Mouse (Mus musculus): Measurements from ENCODE around the gene Gga1. TPM values are rescaled to one million over a fixed set of nuclear protein-coding genes. Genes with fewer than 3 reads are reported as not detected.
"Not testable (repeated sequence)": the region's sequence is repeated elsewhere in the genome, so short reads cannot be mapped to it uniquely, and the experiment has no call there.

Gga1 gene
- polyA plus RNA-seq, 1 experiment from 2014 or later, result 19.6 TPM

GRCm38 (mm10) chr15:78843581-78844469 lies 33.2 kb upstream of the Gga1 start:
- Histone ChIP-seq H3K36me3 (ENCODE audit: control insufficient read depth, insufficient read depth) (no peaks in the 10 kb centered on the region), H3K9ac (ENCODE audit: low read depth, low read length) (peak overlapping the region; percentile 61), H3K4me1 (ENCODE audit: control insufficient read depth, low read depth, low read length) (peaks cover 17% of the 10 kb centered on the region), H3K4me3 (ENCODE audit: low read depth, low read length) (peak overlapping the region; percentile 59), H3K9me3 (replicated peaks; ENCODE audit: control insufficient read depth, low read length) (no peaks in the 10 kb centered on the region), H3K4me2 (ENCODE audit: low read depth, low read length) (peak overlapping the region; percentile 28), H3K27me3 (ENCODE audit: control insufficient read depth, insufficient read depth, low read depth, low read length) (peaks cover 49% of the 10 kb centered on the region), H3K27ac (ENCODE audit: low read length) (peak overlapping the region; percentile 81; the same call in 1 of the 2 replicates)
- 17% methylated on average over 21 of the region's 21 CpGs for WGBS (ENCODE audit: insufficient replicate concordance)
- ATAC-seq (ENCODE audit: low read depth), result no peak

GRCm38 (mm10) chr15:78844791-78845190 lies 32.2 kb upstream of the Gga1 start:
- peaks cover 17% of the 10 kb centered on the region for H3K4me1 ChIP-seq (ENCODE audit: control insufficient read depth, low read depth, low read length)
- no peak overlapping the region for H3K4me3 ChIP-seq (ENCODE audit: low read depth, low read length)
- no peaks in the 10 kb centered on the region for H3K36me3 ChIP-seq (ENCODE audit: control insufficient read depth, insufficient read depth)

GRCm38 (mm10) chr15:78845321-78845720 lies 31.7 kb upstream of the Gga1 start:
- H3K4me3 ChIP-seq (ENCODE audit: low read depth, low read length), result no peak overlapping the region
- H3K9ac ChIP-seq (ENCODE audit: low read depth, low read length), result no peak overlapping the region
- H3K4me1 ChIP-seq (ENCODE audit: control insufficient read depth, low read depth, low read length), result peaks cover 17% of the 10 kb centered on the region
- no peak for ATAC-seq (ENCODE audit: low read depth)
- H3K27ac ChIP-seq (ENCODE audit: low read length), result peak overlapping the region; percentile 15; the same call in 1 of the 2 replicates
- peak overlapping the region; percentile 25; the same call in 1 of the 2 replicates for H3K4me2 ChIP-seq (ENCODE audit: low read depth, low read length)
- H3K9me3 ChIP-seq (replicated peaks; ENCODE audit: control insufficient read depth, low read length), result no peaks in the 10 kb centered on the region
- no peaks in the 10 kb centered on the region for H3K36me3 ChIP-seq (ENCODE audit: control insufficient read depth, insufficient read depth)
- WGBS (ENCODE audit: insufficient replicate concordance), result 57% methylated on average over 11 of the region's 11 CpGs
- H3K27me3 ChIP-seq (ENCODE audit: control insufficient read depth, insufficient read depth, low read depth, low read length), result peaks cover 51% of the 10 kb centered on the region

More at GRCm38 (mm10) chr15:78844791-78845190, 32.2 kb upstream of the Gga1 start:
- peaks cover 49% of the 10 kb centered on the region for H3K27me3 ChIP-seq (ENCODE audit: control insufficient read depth, insufficient read depth, low read depth, low read length)
- no peak overlapping the region for H3K9ac ChIP-seq (ENCODE audit: low read depth, low read length)
- H3K27ac ChIP-seq (ENCODE audit: low read length), result peak overlapping the region; percentile 12; the same call in 1 of the 2 replicates
- ATAC-seq (ENCODE audit: low read depth), result no peak
- H3K9me3 ChIP-seq (replicated peaks; ENCODE audit: control insufficient read depth, low read length), result no peaks in the 10 kb centered on the region
- 35% methylated on average over 9 of the region's 9 CpGs for WGBS (ENCODE audit: insufficient replicate concordance)
- peak overlapping the region; percentile 28; the same call in 1 of the 2 replicates for H3K4me2 ChIP-seq (ENCODE audit: low read depth, low read length)

- Histone ChIP-seq H3K27me3 (ENCODE audit: control insufficient read depth, insufficient read depth, low read depth, low read length) (peaks cover 48% of the 10 kb centered on the region), H3K9ac (ENCODE audit: low read depth, low read length) (no peak overlapping the region), H3K4me3 (ENCODE audit: low read depth, low read length) (no peak overlapping the region), H3K4me2 (ENCODE audit: low read depth, low read length) (peak overlapping the region; percentile 25; the same call in 1 of the 2 replicates), H3K36me3 (ENCODE audit: control insufficient read depth, insufficient read depth) (no peaks in the 10 kb centered on the region), H3K4me1 (ENCODE audit: control insufficient read depth, low read depth, low read length) (peaks cover 18% of the 10 kb centered on the region), H3K27ac (ENCODE audit: low read length) (no peak overlapping the region), H3K9me3 (replicated peaks; ENCODE audit: control insufficient read depth, low read length) (no peaks in the 10 kb centered on the region)
- no peak for ATAC-seq (ENCODE audit: low read depth)
- 54% methylated on average over 8 of the region's 8 CpGs for WGBS (ENCODE audit: insufficient replicate concordance)
Observed at GRCm38 (mm10) chr15:78845867-78846266, 31.1 kb upstream of the Gga1 start.

GRCm38 (mm10) chr15:78846352-78846751 lies 30.6 kb upstream of the Gga1 start:
- no peak for ATAC-seq (ENCODE audit: low read depth)
- H3K4me2 ChIP-seq (ENCODE audit: low read depth, low read length), result no peak overlapping the region
- H3K4me3 ChIP-seq (ENCODE audit: low read depth, low read length), result no peak overlapping the region
- no peaks in the 10 kb centered on the region for H3K9me3 ChIP-seq (replicated peaks; ENCODE audit: control insufficient read depth, low read length)
- H3K27me3 ChIP-seq (ENCODE audit: control insufficient read depth, insufficient read depth, low read depth, low read length), result peaks cover 48% of the 10 kb centered on the region
- no peak overlapping the region for H3K9ac ChIP-seq (ENCODE audit: low read depth, low read length)
- 57% methylated on average over 8 of the region's 8 CpGs for WGBS (ENCODE audit: insufficient replicate concordance)
- peaks cover 19% of the 10 kb centered on the region for H3K4me1 ChIP-seq (ENCODE audit: control insufficient read depth, low read depth, low read length)
- no peaks in the 10 kb centered on the region for H3K36me3 ChIP-seq (ENCODE audit: control insufficient read depth, insufficient read depth)
- no peak overlapping the region for H3K27ac ChIP-seq (ENCODE audit: low read length)

- Histone ChIP-seq H3K4me1 (ENCODE audit: control insufficient read depth, low read depth, low read length) (peaks cover 23% of the 10 kb centered on the region), H3K27me3 (ENCODE audit: control insufficient read depth, insufficient read depth, low read depth, low read length) (peaks cover 43% of the 10 kb centered on the region)
- not testable (repeated sequence) for H3K4me3 ChIP-seq (ENCODE audit: low read depth, low read length); H3K9me3 ChIP-seq (replicated peaks; ENCODE audit: control insufficient read depth, low read length); H3K4me2 ChIP-seq (ENCODE audit: low read depth, low read length); H3K36me3 ChIP-seq (ENCODE audit: control insufficient read depth, insufficient read depth); ATAC-seq (ENCODE audit: low read depth); H3K27ac ChIP-seq (ENCODE audit: low read length); H3K9ac ChIP-seq (ENCODE audit: low read depth, low read length)
- 52% methylated on average over 7 of the region's 7 CpGs for WGBS (ENCODE audit: insufficient replicate concordance)
Observed at GRCm38 (mm10) chr15:78846805-78847204, 30.2 kb upstream of the Gga1 start.

DNA sequence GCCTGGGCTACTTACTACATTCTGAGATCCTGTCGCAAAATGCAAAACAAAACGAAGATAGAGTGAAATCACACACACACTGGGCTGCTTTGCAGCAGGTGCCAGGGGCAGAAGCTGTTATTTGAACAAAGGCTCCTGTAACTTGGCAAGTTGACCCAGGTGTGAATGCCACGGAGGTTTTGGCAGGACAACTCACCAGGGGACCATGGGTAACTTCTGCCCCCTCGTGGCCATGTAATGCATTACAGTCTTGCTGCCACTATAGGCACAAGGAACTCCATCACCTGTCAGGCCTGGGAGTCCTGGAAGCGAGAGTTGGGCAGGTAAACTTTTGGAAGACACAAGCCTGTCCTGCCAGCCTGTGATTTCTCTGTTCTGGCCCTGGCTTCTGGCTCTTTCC lies 28.5 kb upstream of the Gga1 start:
- Histone ChIP-seq H3K4me1 (ENCODE audit: control insufficient read depth, low read depth, low read length) (peaks cover 23% of the 10 kb centered on the region), H3K4me2 (ENCODE audit: low read depth, low read length) (no peak overlapping the region), H3K27me3 (ENCODE audit: control insufficient read depth, insufficient read depth, low read depth, low read length) (peaks cover 27% of the 10 kb centered on the region), H3K4me3 (ENCODE audit: low read depth, low read length) (no peak overlapping the region), H3K27ac (ENCODE audit: low read length) (no peak overlapping the region), H3K36me3 (ENCODE audit: control insufficient read depth, insufficient read depth) (no peaks in the 10 kb centered on the region), H3K9ac (ENCODE audit: low read depth, low read length) (no peak overlapping the region), H3K9me3 (replicated peaks; ENCODE audit: control insufficient read depth, low read length) (no peaks in the 10 kb centered on the region)
- ATAC-seq (ENCODE audit: low read depth), result no peak
- WGBS (ENCODE audit: insufficient replicate concordance), result 21% methylated on average over 5 of the region's 5 CpGs

DNA sequence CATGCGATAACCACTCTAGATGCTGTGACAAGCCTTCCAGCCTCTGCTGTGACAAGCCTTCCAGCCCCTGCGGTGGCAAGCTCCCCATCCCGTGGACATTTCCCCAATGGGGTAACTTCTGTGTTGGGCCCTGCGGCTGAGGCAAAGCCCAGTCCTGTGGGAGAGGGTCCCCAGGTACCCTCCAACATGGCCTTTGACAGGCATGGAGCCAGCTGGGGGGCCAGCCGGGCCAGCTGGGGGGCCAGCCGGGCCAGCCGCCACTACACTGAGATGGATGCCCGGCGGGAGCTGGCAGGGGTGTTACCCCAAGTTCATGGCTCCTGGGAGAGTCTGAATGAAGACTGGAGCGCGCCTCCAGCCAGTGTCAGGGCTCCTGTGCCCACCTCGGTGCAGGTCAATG lies 27.5 kb upstream of the Gga1 start:
- Histone ChIP-seq H3K9me3 (replicated peaks; ENCODE audit: control insufficient read depth, low read length) (no peaks in the 10 kb centered on the region), H3K9ac (ENCODE audit: low read depth, low read length) (no peak overlapping the region), H3K4me2 (ENCODE audit: low read depth, low read length) (no peak overlapping the region), H3K4me1 (ENCODE audit: control insufficient read depth, low read depth, low read length) (peaks cover 23% of the 10 kb centered on the region), H3K4me3 (ENCODE audit: low read depth, low read length) (no peak overlapping the region), H3K27me3 (ENCODE audit: control insufficient read depth, insufficient read depth, low read depth, low read length) (peaks cover 17% of the 10 kb centered on the region), H3K27ac (ENCODE audit: low read length) (no peak overlapping the region), H3K36me3 (ENCODE audit: control insufficient read depth, insufficient read depth) (no peaks in the 10 kb centered on the region)
- no peak for ATAC-seq (ENCODE audit: low read depth)
- 71% methylated on average over 12 of the region's 12 CpGs for WGBS (ENCODE audit: insufficient replicate concordance)
